Mouse (Mus musculus) spleen, adult 2 months (tissue): Measurements from ENCODE around the gene Brd3.

Experiments used
- CTCF ChIP-seq: fragments of 200-500 bp; IDR thresholded peaks from 2 replicates; pipeline ENCODE4 v1.5.1; 2011; ENCODE audit warnings: mild to moderate bottlenecking, inconsistent platforms; ENCODE audit not compliant: insufficient read depth, insufficient read length, insufficient replicate concordance; ENCODE audit errors: extremely low read depth
- POLR2A ChIP-seq: fragments of 200-500 bp; IDR thresholded peaks from 2 replicates; pipeline ENCODE4 v1.6.1; 2011; ENCODE audit warnings: low read depth, low read length, inconsistent platforms

- TF ChIP-seq CTCF = no peak
- TF ChIP-seq POLR2A = no peak
These were observed 20.0 kb downstream of the Brd3 start for GRCm38 (mm10) chr2:27487336-27488049.
